In genomic region chr6:38551062-38551988, GRCm38 (mm10) we compare ENCODE assay signal across 7 mouse cellular contexts. TPM values are rescaled to one million over a fixed set of nuclear protein-coding genes. Genes with fewer than 3 reads are reported as not detected.
DNase-seq lines count a peak whose midpoint lies in the region; ATAC-seq and TF ChIP-seq lines count a peak whose summit lies in the region.

TSS of gene Luc7l2 (plus strand) at chr6:38551334.

- peak; percentile 92 for ATAC-seq in intestine, postnatal 0 days
- ATAC-seq in midbrain, embryonic 12.5 days (ENCODE audit: low FRiP score, low read depth): peak; percentile 86

- H3K4me2 ChIP-seq in intestine, postnatal 0 days (replicated peaks; ENCODE audit: low read depth): peak within 1 kb of the TSS; percentile 72
- H3K4me2 ChIP-seq in midbrain, embryonic 12.5 days (replicated peaks): peak within 1 kb of the TSS; percentile 76

- peaks cover 12% of the 10 kb centered on the region for H3K4me1 ChIP-seq in embryonic facial prominence, embryonic 10.5 days
- no peaks in the 10 kb centered on the region; the same call in 1 of the 2 replicates for H3K4me1 ChIP-seq in intestine, postnatal 0 days (replicated peaks; ENCODE audit: control insufficient read depth, insufficient read depth, low read length)
- H3K4me1 ChIP-seq in midbrain, embryonic 12.5 days: peaks cover 14% of the 10 kb centered on the region
- no peaks in the 10 kb centered on the region for H3K4me1 ChIP-seq in small intestine, adult 2 months (ENCODE audit: control insufficient read depth, insufficient read depth, insufficient read length, low read length)

- peak within 1 kb of the TSS; percentile 86 for H3K4me3 ChIP-seq in embryonic facial prominence, embryonic 10.5 days
- H3K4me3 ChIP-seq in intestine, postnatal 0 days (ENCODE audit: low read depth, low read length): peak within 1 kb of the TSS; percentile 81
- peak within 1 kb of the TSS; percentile 78 for H3K4me3 ChIP-seq in midbrain, embryonic 12.5 days
- peak within 1 kb of the TSS; percentile 96 for H3K4me3 ChIP-seq in small intestine, adult 2 months (ENCODE audit: low read depth, low read length)

- peak within 1 kb of the TSS; percentile 99 for H3K27ac ChIP-seq in embryonic facial prominence, embryonic 10.5 days (replicated peaks)
- peak within 1 kb of the TSS; percentile 100 for H3K27ac ChIP-seq in intestine, postnatal 0 days (ENCODE audit: low read depth, low read length)
- peak within 1 kb of the TSS; percentile 99 for H3K27ac ChIP-seq in midbrain, embryonic 12.5 days (replicated peaks)
- H3K27ac ChIP-seq in small intestine, adult 2 months (ENCODE audit: insufficient read depth, low read depth, low read length): peak within 1 kb of the TSS; percentile 99

- no peaks in the 10 kb centered on the region for H3K9me3 ChIP-seq in embryonic facial prominence, embryonic 10.5 days
- H3K9me3 ChIP-seq in intestine, postnatal 0 days (ENCODE audit: control insufficient read depth): no peaks in the 10 kb centered on the region
- H3K9me3 ChIP-seq in midbrain, embryonic 12.5 days: no peaks in the 10 kb centered on the region

- no peak for TF ChIP-seq CTCF in intestine, postnatal 0 days (IDR thresholded peaks at IDR 0.05; ENCODE audit: low read depth)
- TF ChIP-seq CTCF in small intestine, adult 2 months (IDR thresholded peaks at IDR 0.05; ENCODE audit: extremely low read depth, insufficient read length, insufficient replicate concordance, low read depth, low read length): no peak

- peak; percentile 96 for DNase-seq in adrenal gland, postnatal 10 days
- DNase-seq in embryonic facial prominence, embryonic 10.5 days (ENCODE audit: low spot score): peak; percentile 98
- no peak for DNase-seq in gonadal fat pad, adult 2 months (ENCODE audit: low read depth)
- peak; percentile 99 for DNase-seq in left cerebral cortex, postnatal 4 days

- peak; percentile 67 for TF ChIP-seq POLR2A in small intestine, adult 2 months (IDR thresholded peaks at IDR 0.05; ENCODE audit: low read depth, low read length)

- under 1% methylated on average over 98 of the region's 98 CpGs for WGBS in embryonic facial prominence, embryonic 10.5 days
- WGBS in intestine, postnatal 0 days: under 1% methylated on average over 79 of the region's 98 CpGs
- under 1% methylated on average over 95 of the region's 98 CpGs for WGBS in midbrain, embryonic 12.5 days
- WGBS in small intestine, adult 2 months: under 1% methylated on average over 97 of the region's 98 CpGs

- no peaks in the 10 kb centered on the region for H3K27me3 ChIP-seq in embryonic facial prominence, embryonic 10.5 days (replicated peaks; ENCODE audit: low read depth, poor library complexity, severe bottlenecking)
- H3K27me3 ChIP-seq in intestine, postnatal 0 days (replicated peaks; ENCODE audit: control insufficient read depth, insufficient read depth, low read length): no peaks in the 10 kb centered on the region
- H3K27me3 ChIP-seq in midbrain, embryonic 12.5 days: no peaks in the 10 kb centered on the region
- no peaks in the 10 kb centered on the region for H3K27me3 ChIP-seq in small intestine, adult 2 months (ENCODE audit: control insufficient read depth, insufficient read depth, low read length)

- intact Hi-C loops in left cerebral cortex, postnatal 4 days (cut with DNase I): loop anchor here (2.0 kb wide), 1 partner anchor 17 kb away; no protein-coding TSS in a partner anchor

- H3K9ac ChIP-seq in intestine, postnatal 0 days (ENCODE audit: low read depth, low read length): peak within 1 kb of the TSS; percentile 90
- H3K9ac ChIP-seq in midbrain, embryonic 12.5 days (replicated peaks): peak within 1 kb of the TSS; percentile 90

- peaks cover 21% of the 10 kb centered on the region for H3K36me3 ChIP-seq in embryonic facial prominence, embryonic 10.5 days (replicated peaks)
- H3K36me3 ChIP-seq in intestine, postnatal 0 days (ENCODE audit: control insufficient read depth, insufficient read depth): 0 out of 2 replicates have a peak, but pooled peaks cover 6% of the 10 kb centered on the region
- 0 out of 2 replicates have a peak, but pooled peaks cover 8% of the 10 kb centered on the region for H3K36me3 ChIP-seq in midbrain, embryonic 12.5 days
- peaks cover 5% of the 10 kb centered on the region for H3K36me3 ChIP-seq in small intestine, adult 2 months (ENCODE audit: control insufficient read depth, insufficient read depth, low read length)

RNA-seq across cellular contexts. Expression of gene Luc7l2, which starts in this region (rescaled TPM):
- total RNA-seq in adrenal gland, postnatal 10 days (2021): 100 to 1,000 TPM; 116 to 184 TPM
- 36.4 and 38.4 TPM in 2 replicates for polyA plus RNA-seq in embryonic facial prominence, embryonic 10.5 days (2016; fragmentation: Nextera tagmentation; extraction: Ambion mirVana)
- 21.9 and 33.5 TPM in 2 replicates for polyA plus RNA-seq in gonadal fat pad, adult 2 months (2012; rRNA removed)
- 26.4 and 46.6 TPM in 2 replicates for polyA plus RNA-seq in intestine, postnatal 0 days (2015; fragmentation: Nextera tagmentation; extraction: Ambion mirVana)
- total RNA-seq in left cerebral cortex, postnatal 4 days (2021): 100 to 1,000 TPM; 182 TPM
- 43.8 and 50.8 TPM in 2 replicates for polyA plus RNA-seq in midbrain, embryonic 12.5 days (2016; fragmentation: Nextera tagmentation; extraction: Ambion mirVana)
- polyA plus RNA-seq in small intestine, adult 2 months (2012; rRNA removed): 8.2 and 14.7 TPM in 2 replicates
